Mouse (Mus musculus) kidney, adult 2 months (tissue): ENCODE measurements at regions not wholly inside any gene's neighbourhood (a gene's known extent, or its start where the extent isn't known, plus 50 kb on each side); places are given as distances from the start of the nearest gene placed in this dataset.

Experiments used
- CTCF ChIP-seq: fragments of 200-500 bp; conservative IDR thresholded peaks from 2 replicates; pipeline ENCODE4 v1.5.1; 2011; ENCODE audit warnings: low read depth, mild to moderate bottlenecking, control low read depth, low read length, moderate library complexity, mixed read lengths; ENCODE audit not compliant: insufficient read depth, insufficient read length
- POLR2A ChIP-seq: fragments of 200-500 bp; IDR thresholded peaks from one replicate; pipeline ENCODE4 v1.6.1; 2011; ENCODE audit warnings: low read depth, low read length, control low read depth

DNA sequence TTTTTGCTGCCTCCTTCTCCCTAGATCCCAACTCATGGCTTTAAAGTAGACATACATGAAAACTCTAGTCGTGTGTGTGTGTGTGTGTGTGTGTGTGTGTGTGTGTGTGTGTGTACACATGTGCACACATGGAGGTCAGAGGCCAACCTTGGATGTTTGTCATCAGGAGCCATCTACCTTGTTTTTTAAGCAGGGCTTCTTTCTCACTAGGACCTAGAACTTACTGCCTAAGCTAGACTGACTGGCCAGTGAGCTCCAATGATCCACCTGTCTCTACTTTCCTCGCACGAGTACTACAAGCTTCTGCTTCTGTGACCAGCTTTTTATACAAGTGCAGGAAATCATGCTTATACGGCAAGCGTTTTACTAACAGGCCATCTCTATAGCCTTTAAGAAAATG lies 89.1 kb upstream of the Otx2 start:
- no peak for TF ChIP-seq CTCF
- TF ChIP-seq POLR2A = no peak
